Mouse (Mus musculus): ENCODE measurements around the gene Prr23a3. TPM values are rescaled to one million over a fixed set of nuclear protein-coding genes. Genes with fewer than 3 reads are reported as not detected.

Prr23a3 gene
- polyA plus RNA-seq (2015; fragmentation: Illumina TruSeq; extraction: RNeasy Lipid Tissue Mini Kit (QIAGEN cat#74804); ENCODE audit: insufficient read depth, low read depth, low replicate concordance) = not detected

DNA sequence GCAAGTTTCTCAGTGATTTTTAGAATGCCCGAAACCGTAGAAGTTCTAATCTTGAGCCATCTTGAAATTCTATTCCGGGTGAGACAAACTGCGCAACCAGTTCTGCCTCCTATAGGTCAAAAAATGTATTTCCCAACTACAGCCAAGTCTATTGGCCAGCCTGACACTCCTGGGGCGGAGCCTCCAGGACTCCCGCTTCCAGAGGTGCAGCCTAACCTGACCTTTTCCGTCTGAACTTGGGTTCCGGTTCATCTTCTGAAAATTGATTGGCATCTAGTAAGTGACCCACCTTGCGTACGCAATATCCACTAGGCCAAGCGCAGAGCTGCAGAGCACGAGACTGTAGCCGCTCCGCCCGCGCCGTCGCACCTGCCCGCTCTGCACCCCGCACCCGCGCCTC, at the start of gene Prr23a3:
Gene Prr23a3 (plus strand): TSS at position 197 of the 400 bp plus-strand sequence.

DNA sequence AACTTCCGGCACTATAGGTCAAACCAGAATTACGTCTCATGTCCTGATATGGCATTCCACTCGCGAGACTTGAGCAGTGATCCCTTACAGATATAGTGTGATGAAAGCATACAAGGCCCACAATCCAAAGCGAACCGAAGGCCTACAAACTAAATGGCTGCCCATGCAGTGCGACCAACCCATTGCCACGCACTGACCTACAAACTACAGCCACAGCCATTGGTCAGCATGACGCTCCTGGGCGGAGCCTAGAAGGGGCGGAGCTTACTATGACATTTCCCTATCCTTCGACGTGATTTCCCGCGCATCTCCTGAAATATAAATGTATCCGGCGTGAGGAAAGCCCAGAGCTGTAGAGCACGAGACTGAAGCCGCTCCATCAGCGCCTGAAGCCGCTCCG, 22.4 kb upstream of the Prr23a3 start, which contains the start of gene Prr23a1:
Gene Prr23a1 (plus strand): TSS at position 387 of the 400 bp plus-strand sequence.

DNA sequence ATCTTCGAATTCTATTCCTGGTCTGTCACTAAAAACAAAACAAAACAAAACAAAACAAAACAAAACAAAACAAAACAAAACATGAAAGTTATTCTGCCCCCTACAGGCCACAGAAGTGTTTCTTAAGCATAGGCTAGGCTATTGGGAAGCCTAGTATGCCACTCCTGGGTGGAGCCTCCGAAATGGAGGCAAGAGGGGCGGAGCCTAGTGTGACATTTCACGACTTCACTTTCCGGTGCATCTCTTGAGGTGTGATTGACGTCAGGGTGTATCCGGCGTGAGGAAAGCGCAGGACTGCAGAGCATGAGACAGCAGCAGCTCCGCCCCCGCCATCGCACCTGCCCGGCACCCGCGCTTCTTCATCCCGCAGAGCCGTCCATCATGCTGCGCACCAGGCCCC, 8.4 kb upstream of the Prr23a3 start, which contains the start of gene Prr23a2:
Gene Prr23a2 (plus strand): TSS at position 285 of the 400 bp plus-strand sequence.

DNA sequence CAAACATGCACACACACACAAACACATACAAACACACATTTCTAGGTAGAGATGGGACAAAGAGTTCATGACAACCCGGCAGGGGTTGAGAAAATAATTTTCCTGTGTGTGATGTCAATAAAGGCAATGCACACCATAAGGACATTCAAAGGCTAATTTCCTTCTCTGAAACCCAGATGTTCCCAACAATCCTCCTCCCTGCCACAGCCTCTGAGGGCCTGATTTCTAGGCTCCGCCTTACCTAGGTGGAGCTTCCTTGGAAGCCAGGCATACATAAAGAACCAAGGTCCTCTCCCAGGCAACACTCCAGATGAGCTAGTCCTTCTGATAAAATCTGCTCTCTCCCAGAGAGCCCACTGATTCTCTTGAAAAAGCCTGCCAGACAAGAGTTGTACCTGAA, 38.3 kb downstream of the Prr23a3 start, which contains the start of gene 7420426K07Rik:
Gene 7420426K07Rik (plus strand): TSS at position 301 of the 400 bp plus-strand sequence.

Other genes starting within 250 kb of the Prr23a3 start
- gene Prr23a1, start 22.3 kb upstream of the Prr23a3 start, polyA plus RNA-seq (2015; fragmentation: Illumina TruSeq; extraction: RNeasy Lipid Tissue Mini Kit (QIAGEN cat#74804); ENCODE audit: insufficient read depth, low read depth, low replicate concordance) = not detected
- not detected for gene Prr23a2, start 8.3 kb upstream of the Prr23a3 start, polyA plus RNA-seq (2015; fragmentation: Illumina TruSeq; extraction: RNeasy Lipid Tissue Mini Kit (QIAGEN cat#74804); ENCODE audit: insufficient read depth, low read depth, low replicate concordance)
- not detected for gene 7420426K07Rik, start 38.4 kb downstream of the Prr23a3 start, polyA plus RNA-seq (2015; fragmentation: Illumina TruSeq; extraction: RNeasy Lipid Tissue Mini Kit (QIAGEN cat#74804); ENCODE audit: insufficient read depth, low read depth, low replicate concordance)
- gene Foxl2, start 90.5 kb downstream of the Prr23a3 start, polyA plus RNA-seq (2015; fragmentation: Illumina TruSeq; extraction: RNeasy Lipid Tissue Mini Kit (QIAGEN cat#74804); ENCODE audit: insufficient read depth, low read depth, low replicate concordance) = not detected
- gene Faim, start 121.6 kb downstream of the Prr23a3 start, polyA plus RNA-seq (2015; fragmentation: Illumina TruSeq; extraction: RNeasy Lipid Tissue Mini Kit (QIAGEN cat#74804); ENCODE audit: insufficient read depth, low read depth, low replicate concordance) = 4.8 TPM
- gene Gm1123, start 170.9 kb downstream of the Prr23a3 start, polyA plus RNA-seq (2015; fragmentation: Illumina TruSeq; extraction: RNeasy Lipid Tissue Mini Kit (QIAGEN cat#74804); ENCODE audit: insufficient read depth, low read depth, low replicate concordance) = not detected